Mouse (Mus musculus): ENCODE measurements around the gene Snorc. TPM values are rescaled to one million over a fixed set of nuclear protein-coding genes. Genes with fewer than 3 reads are reported as not detected.

Snorc gene
- polyA plus RNA-seq (2012; ENCODE audit: low replicate concordance) = not detected in 2 replicates

GRCm38 (mm10) chr1:87469971-87470370, at the start of gene Snorc:
Gene Snorc, plus strand, starts transcription at chr1:87470271.

DNA sequence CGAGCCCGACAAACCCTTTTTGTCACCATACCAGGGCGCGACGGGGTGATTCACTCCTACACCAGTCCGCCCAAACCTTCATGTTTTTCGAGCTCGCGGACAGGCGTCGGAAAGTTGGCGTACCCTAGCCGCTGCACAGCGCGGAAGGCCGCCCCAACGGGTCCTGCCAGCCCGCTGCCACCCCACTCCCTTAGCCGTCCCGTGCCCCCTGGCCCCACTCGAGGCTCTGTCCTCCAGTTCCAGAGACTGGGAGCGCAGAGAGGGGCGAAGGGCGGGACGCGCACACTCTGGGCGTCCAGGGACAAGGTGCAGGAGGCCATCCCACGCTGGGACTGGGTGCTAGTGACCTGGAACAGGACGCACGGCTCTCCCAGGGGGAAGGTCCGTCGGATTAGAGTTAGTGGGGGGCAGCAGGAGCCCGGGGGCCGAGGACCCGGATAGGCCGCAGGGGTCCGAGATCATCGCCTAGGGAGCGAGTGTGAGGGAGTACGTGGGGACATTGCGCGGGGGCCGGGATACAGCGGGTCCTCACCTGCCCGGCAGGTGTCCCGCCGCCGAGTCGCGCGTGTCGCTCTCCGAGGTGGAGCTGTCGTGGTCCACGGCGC, 39.6 kb downstream of the Snorc start, which contains the start of gene Neu2:
Gene Neu2, plus strand, starts transcription at position 329 of the 605 bp plus-strand sequence.

Other genes starting within 250 kb of the Snorc start
- 0.64 and 1.2 TPM in 2 replicates for gene Efhd1, start 205.9 kb upstream of the Snorc start, polyA plus RNA-seq (2012; ENCODE audit: low replicate concordance)
- gene Gigyf2, start 143.3 kb upstream of the Snorc start, polyA plus RNA-seq (2012; ENCODE audit: low replicate concordance) = 7.8 and 11.5 TPM in 2 replicates
- not detected in 2 replicates for gene Kcnj13, start 75.5 kb upstream of the Snorc start, polyA plus RNA-seq (2012; ENCODE audit: low replicate concordance)
- gene Neu2, start 39.6 kb downstream of the Snorc start, polyA plus RNA-seq (2012; ENCODE audit: low replicate concordance) = not detected in 2 replicates
- gene Ngef, start 103.6 kb downstream of the Snorc start, polyA plus RNA-seq (2012; ENCODE audit: low replicate concordance) = not detected in 2 replicates
- gene Inpp5d, start 150.0 kb downstream of the Snorc start, polyA plus RNA-seq (2012; ENCODE audit: low replicate concordance) = 51.2 and 319 TPM in 2 replicates